Mouse (Mus musculus) MEL (cell line): ENCODE data around the gene Cox6a1. TPM values are rescaled to one million over a fixed set of nuclear protein-coding genes. Genes with fewer than 3 reads are reported as not detected.
A peak's percentile ranks its signal among the peaks of the same experiment; 100 is the strongest.

ENCODE experiments used
- DNase-seq: peaks from one replicate; pipeline ENCODE4 v3.0.0; 2011; ENCODE audit warnings: low read depth, low spot score
- H3K27ac ChIP-seq: 2 replicates; pipeline ENCODE4 v1.5.1; 2012; ENCODE audit warnings: low read depth, mild to moderate bottlenecking, control low read depth, low read length, moderate library complexity; ENCODE audit not compliant: control insufficient read depth
- H3K27me3 ChIP-seq, 2 experiments: fragments of 150-350 bp in 1 of 2; sonication (generic) in 1 of 2; 2 replicates each; pipeline ENCODE4 v1.6.1; 2012; ENCODE audit warnings: low read length in 2 of 2, mild to moderate bottlenecking in 2 of 2, improper control_type of control experiment in 1 of 2, moderate library complexity in 1 of 2; ENCODE audit not compliant: insufficient read depth in 2 of 2, control insufficient read depth in 1 of 2
- H3K36me3 ChIP-seq, 2 experiments: 2 replicates each; pipeline ENCODE4 v1.6.1; 2012 to 2014; ENCODE audit warnings: low read length in 2 of 2, improper control_type of control experiment in 1 of 2, inconsistent platforms in 1 of 2, mild to moderate bottlenecking in 1 of 2; ENCODE audit not compliant: insufficient read depth in 2 of 2, control insufficient read depth in 1 of 2
- H3K4me1 ChIP-seq, 2 experiments: fragments of 150-350 bp in 1 of 2; sonication (generic) in 1 of 2; 2 replicates each; pipeline ENCODE4 v1.6.1; 2012; ENCODE audit warnings: low read length in 2 of 2, improper control_type of control experiment in 1 of 2, mild to moderate bottlenecking in 1 of 2; ENCODE audit not compliant: insufficient read depth in 2 of 2, control insufficient read depth in 1 of 2
- H3K4me3 ChIP-seq, 2 experiments: fragments of 150-350 bp in 1 of 2; sonication (generic) in 1 of 2; 2 replicates each; pipeline ENCODE4 v1.5.1; 2012; ENCODE audit warnings: low read depth in 2 of 2, low read length in 2 of 2, mild to moderate bottlenecking in 2 of 2, moderate library complexity in 2 of 2, control low read depth in 1 of 2, improper control_type of control experiment in 1 of 2; ENCODE audit not compliant: control insufficient read depth in 1 of 2, insufficient read depth in 1 of 2
- H3K79me2 ChIP-seq: 2 replicates; pipeline ENCODE4 v1.6.1; 2012; ENCODE audit warnings: mild to moderate bottlenecking, low read length, moderate library complexity; ENCODE audit not compliant: control insufficient read depth, poor library complexity, insufficient read depth
- H3K9ac ChIP-seq: 2 replicates; pipeline ENCODE4 v1.6.1; 2012; ENCODE audit warnings: low read depth, mild to moderate bottlenecking, control low read depth, low read length, moderate library complexity; ENCODE audit not compliant: control insufficient read depth, poor library complexity, severe bottlenecking
- H3K9me3 ChIP-seq: fragments of 150-350 bp; sonication (generic); replicated peaks from 2 replicates; pipeline ENCODE4 v1.6.1; 2012; ENCODE audit warnings: mild to moderate bottlenecking, low read length, improper control_type of control experiment, moderate library complexity; ENCODE audit not compliant: insufficient read depth
- BHLHE40 ChIP-seq: IDR thresholded peaks from 2 replicates; pipeline ENCODE4 v1.6.1; 2012; ENCODE audit warnings: low read depth, mild to moderate bottlenecking, inconsistent platforms, low read length, improper control_type of control experiment, borderline replicate concordance
- CHD1 ChIP-seq: IDR thresholded peaks from 2 replicates; pipeline ENCODE4 v1.6.1; 2012; ENCODE audit warnings: low read depth, mild to moderate bottlenecking, inconsistent platforms, low read length, improper control_type of control experiment
- CHD2 ChIP-seq: IDR thresholded peaks from 2 replicates; pipeline ENCODE4 v1.6.1; 2011; ENCODE audit warnings: low read length, improper control_type of control experiment
- E2F4 ChIP-seq: IDR thresholded peaks from 2 replicates; pipeline ENCODE4 v1.6.1; 2011; ENCODE audit warnings: low read depth, low read length, improper control_type of control experiment, borderline replicate concordance
- ELF1 ChIP-seq: IDR thresholded peaks from 2 replicates; pipeline ENCODE4 v1.6.1; 2014; ENCODE audit warnings: low read depth, mild to moderate bottlenecking, inconsistent platforms, low read length, improper control_type of control experiment, moderate library complexity
- EP300 ChIP-seq, 2 experiments: IDR thresholded peaks; 2 replicates each; pipeline ENCODE4 v1.6.1; 2011; ENCODE audit warnings: improper control_type of control experiment in 2 of 2, low read length in 2 of 2, low read depth in 1 of 2, mild to moderate bottlenecking in 1 of 2
- ETS1 ChIP-seq: IDR thresholded peaks from 2 replicates; pipeline ENCODE4 v1.6.1; 2012; ENCODE audit warnings: low read depth, mild to moderate bottlenecking, inconsistent platforms, low read length, improper control_type of control experiment, moderate library complexity
- GABPA ChIP-seq: IDR thresholded peaks from 2 replicates; pipeline ENCODE4 v1.6.1; 2012; ENCODE audit warnings: low read depth, mild to moderate bottlenecking, inconsistent platforms, low read length, improper control_type of control experiment, moderate library complexity
- GATA1 ChIP-seq: IDR thresholded peaks from 2 replicates; pipeline ENCODE4 v1.6.1; 2011; ENCODE audit warnings: low read depth, low read length, improper control_type of control experiment
- HCFC1 ChIP-seq: IDR thresholded peaks from 2 replicates; pipeline ENCODE4 v1.6.1; 2012; ENCODE audit warnings: low read depth, mild to moderate bottlenecking, inconsistent platforms, low read length, improper control_type of control experiment, moderate library complexity
- JUND ChIP-seq: IDR thresholded peaks from 2 replicates; pipeline ENCODE4 v1.6.1; 2011; ENCODE audit warnings: low read depth, mild to moderate bottlenecking, improper control_type of control experiment, low read length
- KAT2A ChIP-seq: conservative IDR thresholded peaks from 2 replicates; pipeline ENCODE4 v1.6.1; 2012; ENCODE audit warnings: low read depth, low read length, improper control_type of control experiment, inconsistent platforms
- MAFK ChIP-seq: IDR thresholded peaks from 2 replicates; pipeline ENCODE4 v1.6.1; 2011; ENCODE audit warnings: low read depth, mild to moderate bottlenecking, low read length, improper control_type of control experiment, borderline replicate concordance
- MAX ChIP-seq: IDR thresholded peaks from 2 replicates; pipeline ENCODE4 v1.6.1; 2011; ENCODE audit warnings: low read length, improper control_type of control experiment
- MAZ ChIP-seq: IDR thresholded peaks from 2 replicates; pipeline ENCODE4 v1.6.1; 2012; ENCODE audit warnings: low read depth, mild to moderate bottlenecking, inconsistent platforms, low read length, improper control_type of control experiment
- MEF2A ChIP-seq: IDR thresholded peaks from 2 replicates; pipeline ENCODE4 v1.6.1; 2014; ENCODE audit warnings: low read depth, mild to moderate bottlenecking, inconsistent platforms, low read length, improper control_type of control experiment; ENCODE audit not compliant: poor library complexity, insufficient replicate concordance, severe bottlenecking; ENCODE audit errors: extremely low read depth
- MYB ChIP-seq: IDR thresholded peaks from 2 replicates; pipeline ENCODE4 v1.6.1; 2011; ENCODE audit warnings: mild to moderate bottlenecking, low read depth, low read length, improper control_type of control experiment
- MYC ChIP-seq: IDR thresholded peaks from 2 replicates; pipeline ENCODE4 v1.6.1; 2011; ENCODE audit warnings: low read depth, mild to moderate bottlenecking, low read length, improper control_type of control experiment, moderate library complexity
- NELFE ChIP-seq: IDR thresholded peaks from 2 replicates; pipeline ENCODE4 v1.6.1; 2011; ENCODE audit warnings: low read depth, low read length, improper control_type of control experiment
- NRF1 ChIP-seq: IDR thresholded peaks from 2 replicates; pipeline ENCODE4 v1.6.1; 2014; ENCODE audit warnings: low read depth, mild to moderate bottlenecking, inconsistent platforms, low read length, improper control_type of control experiment, moderate library complexity; ENCODE audit not compliant: poor library complexity, insufficient read depth, severe bottlenecking
- POLR2A ChIP-seq, 2 experiments: IDR thresholded peaks; 2 replicates each; pipeline ENCODE4 v1.6.1; 2011 to 2012; ENCODE audit warnings: low read length in 2 of 2, mild to moderate bottlenecking in 2 of 2, control low read depth in 1 of 2, improper control_type of control experiment in 1 of 2, low read depth in 1 of 2, moderate library complexity in 1 of 2; ENCODE audit not compliant: control insufficient read depth in 1 of 2, insufficient read depth in 1 of 2, poor library complexity in 1 of 2
- POLR2AphosphoS2 ChIP-seq: IDR thresholded peaks from 2 replicates; pipeline ENCODE4 v1.6.1; 2011; ENCODE audit warnings: low read length, improper control_type of control experiment
- POLR2AphosphoS5 ChIP-seq: IDR thresholded peaks from 2 replicates; pipeline ENCODE4 v1.6.1; 2012; ENCODE audit warnings: low read depth, borderline replicate concordance, mild to moderate bottlenecking, inconsistent platforms, low read length, moderate library complexity, mixed read lengths
- RAD21 ChIP-seq: IDR thresholded peaks from 2 replicates; pipeline ENCODE4 v1.6.1; 2011; ENCODE audit warnings: mild to moderate bottlenecking, low read depth, low read length, improper control_type of control experiment
- SIN3A ChIP-seq: IDR thresholded peaks from 2 replicates; pipeline ENCODE4 v1.6.1; 2012; ENCODE audit warnings: low read length, improper control_type of control experiment, inconsistent platforms
- SMC3 ChIP-seq: IDR thresholded peaks from 2 replicates; pipeline ENCODE4 v1.6.1; 2011; ENCODE audit warnings: low read depth, low read length, improper control_type of control experiment
- TBP ChIP-seq: IDR thresholded peaks from 2 replicates; pipeline ENCODE4 v1.8.0; 2011; ENCODE audit warnings: low read depth, low read length, improper control_type of control experiment
- TCF12 ChIP-seq: IDR thresholded peaks from 2 replicates; pipeline ENCODE4 v1.6.1; 2014; ENCODE audit warnings: low read depth, mild to moderate bottlenecking, inconsistent platforms, low read length, improper control_type of control experiment, moderate library complexity
- UBTF ChIP-seq: IDR thresholded peaks from 2 replicates; pipeline ENCODE4 v1.6.1; 2012; ENCODE audit warnings: low read depth, mild to moderate bottlenecking, inconsistent platforms, low read length, improper control_type of control experiment, moderate library complexity, borderline replicate concordance; ENCODE audit not compliant: insufficient read depth
- USF1 ChIP-seq: IDR thresholded peaks from 2 replicates; pipeline ENCODE4 v1.6.1; 2014; ENCODE audit warnings: low read depth, mild to moderate bottlenecking, inconsistent platforms, low read length, improper control_type of control experiment, moderate library complexity
- USF2 ChIP-seq, 2 experiments: IDR thresholded peaks; 2 replicates each; pipeline ENCODE4 v1.6.1; 2011 to 2012; ENCODE audit warnings: improper control_type of control experiment in 2 of 2, low read length in 2 of 2, borderline replicate concordance in 1 of 2, inconsistent platforms in 1 of 2, low read depth in 1 of 2, mild to moderate bottlenecking in 1 of 2; ENCODE audit not compliant: insufficient read depth in 1 of 2
- ZC3H11A ChIP-seq: IDR thresholded peaks from 2 replicates; pipeline ENCODE4 v1.6.1; 2012; ENCODE audit warnings: low read depth, mild to moderate bottlenecking, inconsistent platforms, low read length, improper control_type of control experiment
- ZKSCAN1 ChIP-seq: IDR thresholded peaks from 2 replicates; pipeline ENCODE4 v1.6.1; 2012; ENCODE audit warnings: low read depth, mild to moderate bottlenecking, inconsistent platforms, low read length, improper control_type of control experiment, moderate library complexity
- ZMIZ1 ChIP-seq: IDR thresholded peaks from 2 replicates; pipeline ENCODE4 v1.6.1; 2012; ENCODE audit warnings: low read depth, mild to moderate bottlenecking, inconsistent platforms, low read length, improper control_type of control experiment, moderate library complexity
- ZNF384 ChIP-seq: IDR thresholded peaks from 2 replicates; pipeline ENCODE4 v1.6.1; 2012; ENCODE audit warnings: low read depth, mild to moderate bottlenecking, inconsistent platforms, low read length, improper control_type of control experiment
- polyA plus RNA-seq, 2 experiments: library from polyadenylated mRNA; stranded (reverse) in 1 of 2; unstranded in 1 of 2; fragments of >175 nt in 1 of 2; fragments of >200 nt in 1 of 2; gene quantifications; 2 replicates each; pipeline versions ENCODE4 v1.2.1 to v1.2.4; 2012; ENCODE audit warnings: low replicate concordance in 2 of 2, low read depth in 1 of 2; ENCODE audit not compliant: insufficient read length in 2 of 2, insufficient read depth in 1 of 2, missing spikeins in 1 of 2
- total RNA-seq: library from RNA; depleted of rRNA; stranded (reverse); fragments of 300-350 nt; gene quantifications from 2 replicates; pipeline ENCODE4 v1.2.3, GENCODE M21; 2012; rRNA removed

Gene Cox6a1
- total RNA-seq: 725 and 749 TPM in 2 replicates
- polyA plus RNA-seq: 1,000 to 10,000 TPM in 1 of 2 experiments, 100 to 1,000 TPM in 1; 328 to 1,215 TPM

- H3K36me3 ChIP-seq: peaks cover 4 to 9% of the 10 kb centered on the region in 2 experiments
- peak; percentile 99 for DNase-seq
- H3K79me2 ChIP-seq: peaks cover 43% of the 10 kb centered on the region
- no peaks in the 10 kb centered on the region for H3K9me3 ChIP-seq
- no peaks in the 10 kb centered on the region for H3K27me3 ChIP-seq
- peak within 1 kb of the TSS; percentile 89 for H3K9ac ChIP-seq
- H3K4me1 ChIP-seq: peaks cover 4 to 8% of the 10 kb centered on the region in 2 experiments; a peak in 3 of 4 replicates
- H3K4me3 ChIP-seq: peak within 1 kb of the TSS; percentile 69 to 93
- peak within 1 kb of the TSS; percentile 83 for H3K27ac ChIP-seq
- TF ChIP-seq TCF12 (peak; percentile 51; the same call in 1 of the 2 replicates), USF2 (IDR thresholded peaks at IDR 0.05; ENCODE audit: borderline replicate concordance in 1 of 2, insufficient read depth in 1 of 2, low read depth in 1 of 2, low read length in 2 of 2) (no peak), MAZ (peak; percentile 16; the same call in 1 of the 2 replicates), HCFC1 (peak; percentile 91), TBP (peak; percentile 60; the same call in 1 of the 2 replicates), ZKSCAN1 (no peak), MYC (peak; percentile 83; the same call in 1 of the 2 replicates), GABPA (no peak), BHLHE40 (no peak), POLR2AphosphoS5 (no peak), NRF1 (peak; percentile 98), RAD21 (no peak), USF1 (no peak), ELF1 (peak; percentile 77), SMC3 (no peak), JUND (no peak), ETS1 (0 out of 2 replicates have a peak, but pooled peaks have one; percentile 1), GATA1 (no peak), MEF2A (no peak), ZMIZ1 (peak; percentile 84), MAX (no peak; the same call in 1 of the 2 replicates), POLR2A (IDR thresholded peaks at IDR 0.05; ENCODE audit: control insufficient read depth in 1 of 2, insufficient read depth in 1 of 2, low read depth in 1 of 2, low read length in 2 of 2, poor library complexity in 1 of 2) (peak in 1 of 2 experiments; percentile 95; a peak in 2 of 4 replicates), MAFK (no peak), E2F4 (no peak), SIN3A (peak; percentile 79; the same call in 1 of the 2 replicates), ZC3H11A (no peak), CHD2 (no peak), CHD1 (no peak), KAT2A (peak; percentile 76; the same call in 1 of the 2 replicates), ZNF384 (no peak), UBTF (no peak), MYB (no peak), POLR2AphosphoS2 (peak; percentile 79; the same call in 1 of the 2 replicates), NELFE (peak; percentile 97), EP300 (IDR thresholded peaks at IDR 0.05; ENCODE audit: low read depth in 1 of 2, low read length in 2 of 2) (no peak)
These were observed at the start of gene Cox6a1 for GRCm38 (mm10) chr5:115348546-115349224. Cox6a1 (minus strand) TSS chr5:115348981.
